In the genomic region with DNA sequence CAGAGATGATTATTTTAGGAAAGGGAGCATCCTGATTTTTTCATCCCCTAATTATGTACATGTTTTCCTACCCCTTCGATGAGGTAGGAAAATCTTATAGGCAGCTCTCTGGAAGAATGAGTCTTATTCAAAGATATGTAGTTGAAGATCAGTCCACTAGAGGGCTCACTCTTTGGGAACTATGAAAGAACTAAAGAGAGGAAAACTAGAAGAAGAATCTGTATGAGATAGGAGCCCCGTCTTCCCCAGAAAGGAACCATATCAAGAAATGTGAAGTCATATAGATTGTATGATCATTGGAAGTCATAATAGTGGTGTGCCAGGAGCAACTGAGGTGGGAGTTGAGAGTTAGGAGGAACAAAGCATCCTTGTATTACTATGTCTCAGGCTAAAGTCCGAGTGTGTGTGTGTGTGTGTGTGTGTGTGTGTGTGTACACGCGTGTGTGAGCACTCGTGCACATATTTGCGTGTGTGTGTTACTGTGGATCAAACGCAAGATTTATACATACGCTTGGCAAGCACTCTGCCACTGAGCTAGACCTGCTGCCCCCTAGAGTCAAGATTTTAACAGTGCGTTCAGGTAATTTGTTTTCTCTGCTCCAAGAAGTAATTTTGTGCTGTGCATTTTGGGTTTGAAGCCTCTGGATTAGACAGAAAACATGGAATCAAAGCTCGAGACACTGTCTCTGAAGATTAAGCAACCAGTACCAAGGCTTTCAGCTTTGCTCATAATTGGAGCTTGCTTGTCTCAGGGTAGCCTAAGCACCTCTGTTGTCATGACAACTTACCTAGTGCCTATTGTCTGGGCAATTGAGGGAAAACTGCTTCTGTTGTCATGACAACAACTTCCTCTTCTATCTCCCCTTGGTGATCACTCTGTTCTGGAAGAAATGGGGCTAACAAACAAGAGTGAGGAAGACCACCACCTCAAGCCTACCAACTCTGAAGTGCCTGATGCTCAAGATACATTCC, we compare ENCODE assay signal across 10 mouse cellular contexts. TPM values are rescaled to one million over a fixed set of nuclear protein-coding genes. Genes with fewer than 3 reads are reported as not detected.
A peak's percentile ranks its signal among the peaks of the same experiment; 100 is the strongest.
DNase-seq lines count a peak whose midpoint lies in the region; ATAC-seq and TF ChIP-seq lines count a peak whose summit lies in the region.
"Had no signal": no experiment of that assay in that cellular context is flagged by ENCODE, and none has a peak within 500 bp of the region (broad histone marks: within the 10 kb centered on the region; RNA-seq: fewer than 3 reads in every experiment).

No protein-coding gene starts in this region.

- in situ Hi-C loops in Patski (cut with MboI; ENCODE audit: low pct_unique_long_range_greater_than_20kb) = no loop called here

- CTCF ChIA-PET in Patski (lab: Charles Lee) = interaction anchor here (0.7 to 1.6 kb wide), 5 partner anchors 10 to 136 kb away, joined by 3 to 17 read pairs (median 4); no protein-coding TSS in a partner anchor

- peak; percentile 17 for DNase-seq in kidney, adult 9 months
- no peak for DNase-seq in kidney, postnatal 25 days
- DNase-seq in CD4-positive helper T cell, adult 2 months (ENCODE audit: low read depth, low spot score) = peak; percentile 45
- no peak for DNase-seq in Patski (ENCODE audit: low read depth, low spot score)
- DNase-seq in splenic B cell, adult 2 months (ENCODE audit: low read depth, low spot score) = peak; percentile 39
- no peak for DNase-seq in heart, postnatal 4 days
- DNase-seq in heart, adult 11 months = no peak

- peak; percentile 44 for TF ChIP-seq CTCF in Patski (IDR thresholded peaks at IDR 0.05)

- no peak for ATAC-seq in Patski
- ATAC-seq in hematopoietic stem cell, adult 5-6 weeks (replicated peaks in 1 of 2; ENCODE audit: insufficient read depth in 1 of 2, low FRiP score in 2 of 2, low TSS enrichment in 1 of 2, low read depth in 1 of 2, poor library complexity in 2 of 2, severe bottlenecking in 2 of 2) = peak; percentile 62 to 69; a peak in 2 of 4 replicates

- POLR2A ChIA-PET in Patski (lab: Charles Lee) = no interaction called here

- H3K36me3 ChIP-seq in splenic B cell, adult 2 months (ENCODE audit: control insufficient read depth, insufficient read depth, low read length, poor library complexity, severe bottlenecking) = no peaks in the 10 kb centered on the region
- H3K36me3 ChIP-seq: embryonic facial prominence, embryonic 12.5 days; limb, embryonic 15.5 days had no signal

- peaks cover 9% of the 10 kb centered on the region for H3K27me3 ChIP-seq in Patski
- no peaks in the 10 kb centered on the region for H3K27me3 ChIP-seq in splenic B cell, adult 2 months (ENCODE audit: control insufficient read depth, insufficient read depth, low read length, poor library complexity, severe bottlenecking)
- H3K27me3 ChIP-seq: embryonic facial prominence, embryonic 12.5 days; limb, embryonic 15.5 days had no signal

RNA-seq across cellular contexts. Expression of a gene that starts 17.9 kb away (rescaled TPM):
- 274 TPM for polyA plus RNA-seq in Patski (2021)
- total RNA-seq in hematopoietic stem cell, adult 5-6 weeks (2017) = 464 and 594 TPM in 2 replicates
- 100 to 1,000 TPM; 223 to 227 TPM for total RNA-seq in heart, postnatal 4 days (2021)

RNA-seq across cellular contexts. Expression of a gene that starts 18.6 kb away (rescaled TPM):
- 0.04 TPM for polyA plus RNA-seq in Patski (2021)
- total RNA-seq in hematopoietic stem cell, adult 5-6 weeks (2017) = not detected in 2 replicates
- total RNA-seq in heart, postnatal 4 days (2021) = not detected
- polyA plus RNA-seq: embryonic facial prominence, embryonic 12.5 days; limb, embryonic 15.5 days had no signal

RNA-seq across cellular contexts. Expression of a gene that starts 53.6 kb away (rescaled TPM):
- polyA plus RNA-seq in Patski (2021) = not detected
- total RNA-seq in hematopoietic stem cell, adult 5-6 weeks (2017) = 4.5 and 5.4 TPM in 2 replicates
- 1 to 10 TPM; 7.4 to 7.7 TPM for total RNA-seq in heart, postnatal 4 days (2021)

Comparison
In these comparisons a context has a peak if more than half of its experiments do, and no peak if none do; other contexts are left out.
1. DNase-seq: peak in kidney, adult 9 months (single experiment), CD4-positive helper T cell, adult 2 months (single experiment) and splenic B cell, adult 2 months (single experiment); none in kidney, postnatal 25 days (0 of 2), Patski (single experiment), heart, postnatal 4 days (single experiment) and heart, adult 11 months (single experiment).